Mouse (Mus musculus) lung, embryonic 16.5 days (tissue): Measurements from ENCODE around the gene Dusp9. TPM values are rescaled to one million over a fixed set of nuclear protein-coding genes. Genes with fewer than 3 reads are reported as not detected.

ENCODE experiments used
- ATAC-seq: fragments of 200-750 bp; cut with Nextera tagmentation; 2 replicates; pipeline ENCODE4 v1.8.0; 2017; ENCODE audit warnings: low read depth, mild to moderate bottlenecking, moderate library complexity
- H3K27ac ChIP-seq: fragments of 300-500 bp; sonication (generic); 2 replicates; pipeline ENCODE4 v1.5.1; 2014; ENCODE audit warnings: mild to moderate bottlenecking, control low read depth, low read length
- H3K27me3 ChIP-seq: fragments of 300-500 bp; sonication (generic); 2 replicates; pipeline ENCODE4 v1.6.1; 2014; ENCODE audit warnings: low read depth, low read length, mixed read lengths; ENCODE audit not compliant: control insufficient read depth, insufficient read depth
- H3K36me3 ChIP-seq: fragments of 300-500 bp; sonication (generic); 2 replicates; pipeline ENCODE4 v1.6.1; 2014; ENCODE audit warnings: low read length; ENCODE audit not compliant: control insufficient read depth, insufficient read depth
- H3K4me1 ChIP-seq: fragments of 300-500 bp; sonication (generic); replicated peaks from 2 replicates; pipeline ENCODE4 v1.6.1; 2014; ENCODE audit warnings: low read length, mixed read lengths; ENCODE audit not compliant: control insufficient read depth, insufficient read depth
- H3K4me2 ChIP-seq: fragments of 300-500 bp; sonication (generic); 2 replicates; pipeline ENCODE4 v1.6.1; 2014; ENCODE audit warnings: low read depth, low read length, control low read depth
- H3K4me3 ChIP-seq: fragments of 300-500 bp; sonication (generic); 2 replicates; pipeline ENCODE4 v1.5.1; 2014; ENCODE audit warnings: mild to moderate bottlenecking, low read length, control low read depth
- H3K9ac ChIP-seq: fragments of 300-500 bp; sonication (generic); 2 replicates; pipeline ENCODE4 v1.6.1; 2014; ENCODE audit warnings: low read length, control low read depth
- H3K9me3 ChIP-seq: fragments of 300-500 bp; sonication (generic); 2 replicates; pipeline ENCODE4 v1.6.1; 2016; ENCODE audit warnings: low read length; ENCODE audit not compliant: control insufficient read depth
- WGBS: fragments of 180-500 bp; shearing (Covaris S2); extraction: QIAGEN DNeasy Blood & Tissue Kit; methylation state at CpG from one replicate; pipeline ENCODE4 v1.1.7; 2014; 5-methylcytosine and 5-hydroxymethylcytosine counted together
- polyA plus RNA-seq: library from polyadenylated mRNA; unstranded; fragments of >200 nt; fragmentation: Nextera tagmentation; extraction: Ambion mirVana; gene quantifications from 2 replicates; pipeline ENCODE4 v1.2.1, GENCODE M21; 2015

Gene Dusp9
- polyA plus RNA-seq, 1 experiment from 2014 or later: 7.0 TPM

- Histone ChIP-seq H3K9ac (no peak overlapping the region), H3K4me2 (no peak overlapping the region), H3K4me3 (no peak overlapping the region), H3K4me1 (no peaks in the 10 kb centered on the region), H3K27me3 (no peaks in the 10 kb centered on the region), H3K27ac (no peak overlapping the region), H3K36me3 (no peaks in the 10 kb centered on the region), H3K9me3 (no peaks in the 10 kb centered on the region)
- no peak for ATAC-seq
These were observed 12.2 kb upstream of the Dusp9 start for GRCm38 (mm10) chrX:73626981-73627380.

- no peak for ATAC-seq
- Histone ChIP-seq H3K4me2 (peak overlapping the region; percentile 43), H3K27me3 (peaks cover 35% of the 10 kb centered on the region), H3K27ac (no peak overlapping the region), H3K9ac (no peak overlapping the region), H3K36me3 (no peaks in the 10 kb centered on the region), H3K9me3 (no peaks in the 10 kb centered on the region), H3K4me3 (peak overlapping the region; percentile 14; the same call in 1 of the 2 replicates), H3K4me1 (no peaks in the 10 kb centered on the region)
- WGBS: 13% methylated on average over 15 of the region's 19 CpGs
These were observed 3.8 kb upstream of the Dusp9 start for GRCm38 (mm10) chrX:73635425-73635824.

GRCm38 (mm10) chrX:73637415-73637814, 1.8 kb upstream of the Dusp9 start:
- Histone ChIP-seq H3K9ac (peak overlapping the region; percentile 43; the same call in 1 of the 2 replicates), H3K27ac (no peak overlapping the region), H3K4me1 (no peaks in the 10 kb centered on the region), H3K9me3 (no peaks in the 10 kb centered on the region), H3K27me3 (peaks cover 36% of the 10 kb centered on the region), H3K4me3 (peak overlapping the region; percentile 31), H3K4me2 (peak overlapping the region; percentile 57), H3K36me3 (no peaks in the 10 kb centered on the region)
- no peak for ATAC-seq
- WGBS: 11% methylated on average over 17 of the region's 19 CpGs

- peak overlapping the region; percentile 48 for H3K4me3 ChIP-seq
- H3K4me1 ChIP-seq: no peaks in the 10 kb centered on the region
- H3K9ac ChIP-seq: peak overlapping the region; percentile 50
- no peaks in the 10 kb centered on the region for H3K9me3 ChIP-seq
- H3K27me3 ChIP-seq: peaks cover 30% of the 10 kb centered on the region
- peak; percentile 37; the same call in 1 of the 2 replicates for ATAC-seq
- no peak overlapping the region for H3K27ac ChIP-seq
- H3K36me3 ChIP-seq: no peaks in the 10 kb centered on the region
- H3K4me2 ChIP-seq: peak overlapping the region; percentile 72
- WGBS: 12% methylated on average over 36 of the region's 41 CpGs
These were observed 766 bp downstream of the Dusp9 start for GRCm38 (mm10) chrX:73639901-73640469.

- ATAC-seq: no peak
- Histone ChIP-seq H3K36me3 (no peaks in the 10 kb centered on the region), H3K9me3 (no peaks in the 10 kb centered on the region), H3K4me2 (no peak overlapping the region), H3K4me1 (no peaks in the 10 kb centered on the region), H3K4me3 (no peak overlapping the region), H3K9ac (no peak overlapping the region), H3K27ac (no peak overlapping the region), H3K27me3 (peaks cover 4% of the 10 kb centered on the region; the same call in 1 of the 2 replicates)
- 26% methylated on average over 4 of the region's 4 CpGs for WGBS
These were observed 5.9 kb downstream of the Dusp9 start for GRCm38 (mm10) chrX:73645121-73645520.

GRCm38 (mm10) chrX:73650869-73651268, 11.7 kb downstream of the Dusp9 start:
- no peaks in the 10 kb centered on the region for H3K27me3 ChIP-seq

GRCm38 (mm10) chrX:73653392-73653791, 14.2 kb downstream of the Dusp9 start:
- ATAC-seq: no peak
- H3K9ac ChIP-seq: no peak overlapping the region
- H3K4me1 ChIP-seq: no peaks in the 10 kb centered on the region
- no peaks in the 10 kb centered on the region for H3K27me3 ChIP-seq
- H3K4me3 ChIP-seq: no peak overlapping the region
- H3K27ac ChIP-seq: no peak overlapping the region
- no peaks in the 10 kb centered on the region for H3K9me3 ChIP-seq
- H3K36me3 ChIP-seq: no peaks in the 10 kb centered on the region
- 72% methylated on average over 6 of the region's 6 CpGs for WGBS
- H3K4me2 ChIP-seq: no peak overlapping the region

More at GRCm38 (mm10) chrX:73650869-73651268, 11.7 kb downstream of the Dusp9 start:
- no peaks in the 10 kb centered on the region for H3K4me1 ChIP-seq
- H3K9me3 ChIP-seq: no peaks in the 10 kb centered on the region
- H3K9ac ChIP-seq: no peak overlapping the region
- H3K4me3 ChIP-seq: no peak overlapping the region
- no peak for ATAC-seq
- no peaks in the 10 kb centered on the region for H3K36me3 ChIP-seq
- H3K27ac ChIP-seq: no peak overlapping the region
- H3K4me2 ChIP-seq: no peak overlapping the region
- 49% methylated on average over 3 of the region's 3 CpGs for WGBS

GRCm38 (mm10) chrX:73654177-73654576, 15.0 kb downstream of the Dusp9 start:
- H3K4me1 ChIP-seq: no peaks in the 10 kb centered on the region
- H3K36me3 ChIP-seq: no peaks in the 10 kb centered on the region
- ATAC-seq: peak; percentile 62
- H3K4me2 ChIP-seq: no peak overlapping the region
- H3K9me3 ChIP-seq: no peaks in the 10 kb centered on the region
- H3K4me3 ChIP-seq: no peak overlapping the region
- H3K9ac ChIP-seq: no peak overlapping the region
- 19% methylated on average over 6 of the region's 6 CpGs for WGBS
- no peak overlapping the region for H3K27ac ChIP-seq
- no peaks in the 10 kb centered on the region for H3K27me3 ChIP-seq

GRCm38 (mm10) chrX:73655529-73655928, 16.3 kb downstream of the Dusp9 start:
- H3K27me3 ChIP-seq: no peaks in the 10 kb centered on the region
- no peaks in the 10 kb centered on the region for H3K36me3 ChIP-seq
- 0 out of 2 replicates have a peak, but pooled peaks have one; percentile 24 for ATAC-seq
- H3K9ac ChIP-seq: no peak overlapping the region
- no peaks in the 10 kb centered on the region for H3K4me1 ChIP-seq
- H3K4me2 ChIP-seq: no peak overlapping the region
- no peaks in the 10 kb centered on the region for H3K9me3 ChIP-seq
- no peak overlapping the region for H3K4me3 ChIP-seq
- WGBS: 51% methylated on average over 3 of the region's 3 CpGs
- no peak overlapping the region for H3K27ac ChIP-seq
